Mouse (Mus musculus): ENCODE data around the gene Anxa3. TPM values are rescaled to one million over a fixed set of nuclear protein-coding genes. Genes with fewer than 3 reads are reported as not detected.

The Anxa3 gene
- polyA plus RNA-seq, 1 experiment: 198 TPM

DNA sequence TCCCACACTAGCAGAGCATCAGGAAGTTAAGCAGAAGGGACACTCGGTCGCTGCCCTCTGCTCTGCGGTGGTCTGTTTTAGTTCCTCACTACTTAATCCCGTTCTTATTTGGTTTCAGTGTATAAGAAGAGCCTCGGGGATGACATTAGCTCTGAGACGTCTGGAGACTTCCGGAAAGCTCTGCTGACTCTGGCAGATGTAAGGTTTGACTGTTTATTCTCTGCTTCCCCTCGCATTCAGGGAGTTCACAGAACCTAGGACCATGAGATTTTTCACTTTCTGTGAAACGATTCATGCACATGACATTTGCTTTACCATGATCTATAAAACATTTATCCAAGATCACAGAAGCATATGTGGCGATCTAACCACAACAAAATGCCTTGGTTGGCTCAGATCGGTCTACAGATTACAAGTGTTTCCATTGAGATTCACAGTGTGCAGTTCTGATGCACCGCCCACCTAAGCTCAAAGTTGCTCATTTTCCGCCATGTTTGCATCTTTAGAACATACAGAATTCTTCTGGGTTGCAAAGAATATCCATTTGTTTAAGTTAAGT, 31.7 kb downstream of the Anxa3 start:
- H3K4me3 ChIP-seq (ENCODE audit: insufficient read depth, low read length): no peak overlapping the region
- no peaks in the 10 kb centered on the region for H3K4me1 ChIP-seq (ENCODE audit: control insufficient read depth, insufficient read depth, low read length)
- H3K27ac ChIP-seq (ENCODE audit: insufficient read depth, low read length): no peak overlapping the region
- TF ChIP-seq CTCF (IDR thresholded peaks at IDR 0.05; ENCODE audit: borderline replicate concordance, insufficient read depth, low read length) (no peak), POLR2A (IDR thresholded peaks at IDR 0.05; ENCODE audit: low read depth, low read length) (no peak)

DNA sequence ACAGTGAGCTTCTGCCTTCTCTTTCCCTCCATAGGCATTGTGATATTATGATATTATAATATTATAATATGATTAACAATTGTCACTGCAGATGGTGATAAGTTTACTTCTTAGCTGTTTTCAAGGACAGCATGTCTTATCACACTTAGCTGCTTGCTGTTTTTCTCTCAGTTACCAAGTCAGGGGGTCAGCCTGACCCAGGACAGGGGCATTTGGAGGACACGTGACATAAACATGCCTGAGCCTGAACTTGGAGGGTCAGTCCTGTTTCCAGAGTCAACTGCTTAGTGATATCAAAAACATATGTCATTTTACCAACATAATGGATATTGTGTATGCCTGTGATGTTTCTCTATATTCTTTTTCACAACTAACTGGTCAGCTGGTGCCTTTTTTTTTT, 34.0 kb downstream of the Anxa3 start:
- no peaks in the 10 kb centered on the region for H3K4me1 ChIP-seq (ENCODE audit: control insufficient read depth, insufficient read depth, low read length)
- no peak overlapping the region for H3K27ac ChIP-seq (ENCODE audit: insufficient read depth, low read length)
- H3K4me3 ChIP-seq (ENCODE audit: insufficient read depth, low read length): no peak overlapping the region
- TF ChIP-seq CTCF (IDR thresholded peaks at IDR 0.05; ENCODE audit: borderline replicate concordance, insufficient read depth, low read length) (no peak), POLR2A (IDR thresholded peaks at IDR 0.05; ENCODE audit: low read depth, low read length) (no peak)

DNA sequence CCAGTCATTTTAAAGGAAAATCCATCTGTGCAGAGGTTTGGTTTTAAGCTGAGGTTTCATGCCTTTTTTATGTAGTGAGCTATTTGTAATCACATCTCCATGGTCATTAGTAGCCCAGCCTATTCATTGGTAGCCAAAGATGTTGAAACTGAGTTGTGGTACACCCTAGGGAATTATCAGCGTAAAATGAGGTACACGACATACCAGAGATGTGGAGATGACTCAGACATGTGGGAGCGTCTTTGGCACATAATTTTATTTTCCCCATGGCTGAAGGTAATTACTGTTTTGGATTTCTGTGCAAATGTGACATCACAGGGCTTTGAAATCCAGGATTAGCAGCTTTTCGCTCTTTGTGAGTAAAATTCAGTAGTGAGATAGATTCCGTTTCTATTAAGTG, 41.2 kb downstream of the Anxa3 start:
- no peak overlapping the region for H3K4me3 ChIP-seq (ENCODE audit: insufficient read depth, low read length)
- no peaks in the 10 kb centered on the region for H3K4me1 ChIP-seq (ENCODE audit: control insufficient read depth, insufficient read depth, low read length)
- TF ChIP-seq POLR2A (IDR thresholded peaks at IDR 0.05; ENCODE audit: low read depth, low read length) (no peak), CTCF (IDR thresholded peaks at IDR 0.05; ENCODE audit: borderline replicate concordance, insufficient read depth, low read length) (no peak)
- H3K27ac ChIP-seq (ENCODE audit: insufficient read depth, low read length): no peak overlapping the region

DNA sequence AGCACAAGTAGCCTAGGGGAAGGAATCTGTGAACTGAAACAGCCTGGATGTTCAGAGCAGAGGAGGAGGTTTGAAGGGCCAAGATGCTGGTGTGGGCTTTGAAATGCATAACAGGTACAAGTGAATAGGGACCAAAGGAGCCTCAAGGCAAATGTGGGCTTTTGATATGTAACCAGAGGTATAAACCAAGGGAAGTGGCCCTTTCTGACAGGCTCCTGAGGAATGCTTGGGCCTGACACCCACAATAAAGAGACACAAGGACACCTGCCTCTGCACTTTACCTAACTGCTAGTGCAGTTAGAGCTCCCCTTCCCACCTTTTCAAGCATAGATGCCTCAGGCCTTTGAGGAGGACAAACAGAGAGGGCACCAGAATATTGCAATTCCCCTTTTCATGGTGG, 54.8 kb downstream of the Anxa3 start:
- no peaks in the 10 kb centered on the region for H3K4me1 ChIP-seq (ENCODE audit: control insufficient read depth, insufficient read depth, low read length)
- TF ChIP-seq POLR2A (IDR thresholded peaks at IDR 0.05; ENCODE audit: low read depth, low read length): no peak
- TF ChIP-seq CTCF (IDR thresholded peaks at IDR 0.05; ENCODE audit: borderline replicate concordance, insufficient read depth, low read length): no peak
- no peak overlapping the region for H3K27ac ChIP-seq (ENCODE audit: insufficient read depth, low read length)
- no peak overlapping the region for H3K4me3 ChIP-seq (ENCODE audit: insufficient read depth, low read length)

DNA sequence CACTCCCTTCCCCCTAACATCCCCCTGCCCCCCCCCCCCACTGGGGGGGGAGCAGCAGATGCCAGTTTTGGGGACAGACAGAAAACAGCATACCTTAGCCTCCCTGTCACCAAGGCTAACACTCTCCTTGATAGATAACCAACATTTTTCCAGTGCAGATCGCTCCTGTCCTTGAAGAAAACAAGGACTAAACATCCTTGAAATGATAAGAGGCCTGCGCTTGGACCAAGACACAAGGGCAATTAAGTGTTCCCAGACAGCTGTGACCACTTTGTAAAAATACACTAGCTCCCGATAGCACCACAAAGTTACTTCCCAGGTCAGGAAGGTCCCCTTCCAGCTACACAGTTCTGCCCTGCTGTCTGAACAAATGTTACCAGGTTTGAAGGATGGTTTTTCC, 55.2 kb downstream of the Anxa3 start:
- no peaks in the 10 kb centered on the region for H3K4me1 ChIP-seq (ENCODE audit: control insufficient read depth, insufficient read depth, low read length)
- no peak overlapping the region for H3K27ac ChIP-seq (ENCODE audit: insufficient read depth, low read length)
- no peak for TF ChIP-seq POLR2A (IDR thresholded peaks at IDR 0.05; ENCODE audit: low read depth, low read length)
- TF ChIP-seq CTCF (IDR thresholded peaks at IDR 0.05; ENCODE audit: borderline replicate concordance, insufficient read depth, low read length): no peak
- H3K4me3 ChIP-seq (ENCODE audit: insufficient read depth, low read length): no peak overlapping the region

DNA sequence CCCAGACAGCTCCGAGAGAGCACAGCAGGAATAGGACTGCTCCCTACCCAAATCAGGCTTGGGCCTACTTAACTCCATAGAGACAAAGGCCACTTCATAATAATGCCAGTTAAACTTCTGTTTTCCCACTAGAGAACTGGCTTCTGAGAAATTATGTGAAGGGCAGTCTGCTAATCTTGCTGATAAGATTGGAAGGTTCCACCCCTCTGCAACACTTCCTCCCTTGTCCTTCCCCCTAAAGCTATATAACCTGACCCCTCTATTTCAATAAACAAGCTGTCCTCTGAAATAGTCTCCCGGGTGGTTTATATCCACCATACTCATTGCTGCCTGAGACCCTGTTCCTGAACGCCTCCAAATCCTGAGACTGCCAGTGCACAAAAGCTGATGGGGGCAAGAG, 56.1 kb downstream of the Anxa3 start:
- H3K27ac ChIP-seq (ENCODE audit: insufficient read depth, low read length): no peak overlapping the region
- H3K4me1 ChIP-seq (ENCODE audit: control insufficient read depth, insufficient read depth, low read length): no peaks in the 10 kb centered on the region
- H3K4me3 ChIP-seq (ENCODE audit: insufficient read depth, low read length): no peak overlapping the region
- TF ChIP-seq CTCF (IDR thresholded peaks at IDR 0.05; ENCODE audit: borderline replicate concordance, insufficient read depth, low read length) (no peak), POLR2A (IDR thresholded peaks at IDR 0.05; ENCODE audit: low read depth, low read length) (no peak)

DNA sequence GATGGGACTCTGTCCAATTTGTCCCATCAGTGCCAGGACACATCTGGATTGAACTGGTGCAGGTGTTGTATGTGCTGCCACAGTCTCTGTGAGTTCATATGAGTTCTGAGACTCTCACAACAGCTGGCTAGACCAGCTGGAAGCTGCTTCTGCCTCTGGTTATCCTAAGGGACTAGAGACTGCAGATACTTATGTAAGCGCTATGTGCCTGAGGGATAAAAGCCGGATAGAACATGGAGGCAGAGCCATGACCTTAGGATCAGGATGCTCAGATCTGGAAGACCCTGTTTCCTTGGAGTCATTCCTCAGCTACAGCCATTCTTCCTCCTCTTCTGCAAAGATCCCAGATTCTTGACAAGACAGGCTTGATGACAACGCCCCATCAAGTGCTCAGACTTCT, 60.3 kb downstream of the Anxa3 start:
- no peaks in the 10 kb centered on the region for H3K4me1 ChIP-seq (ENCODE audit: control insufficient read depth, insufficient read depth, low read length)
- TF ChIP-seq POLR2A (IDR thresholded peaks at IDR 0.05; ENCODE audit: low read depth, low read length) (no peak), CTCF (IDR thresholded peaks at IDR 0.05; ENCODE audit: borderline replicate concordance, insufficient read depth, low read length) (no peak)
- no peak overlapping the region for H3K4me3 ChIP-seq (ENCODE audit: insufficient read depth, low read length)
- no peak overlapping the region for H3K27ac ChIP-seq (ENCODE audit: insufficient read depth, low read length)

DNA sequence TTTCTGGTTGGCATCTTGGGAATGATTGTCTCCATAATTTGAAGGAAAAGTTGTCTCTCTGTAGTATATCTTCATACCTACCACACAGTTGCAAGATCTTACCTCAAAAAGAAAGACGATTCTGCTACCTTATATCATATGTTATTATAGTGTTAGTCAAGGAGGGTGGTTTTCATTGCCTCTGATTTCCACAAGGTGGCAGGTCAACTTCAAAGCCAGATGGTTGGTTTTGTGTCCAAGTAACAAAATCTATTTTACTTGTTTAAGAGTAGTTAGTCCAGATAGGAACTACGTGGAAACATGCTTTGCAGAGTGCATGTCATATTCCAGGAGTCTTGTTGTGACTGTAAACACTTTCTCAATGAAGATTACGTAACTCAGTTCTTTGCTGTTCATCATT, 61.2 kb downstream of the Anxa3 start:
- no peak overlapping the region for H3K27ac ChIP-seq (ENCODE audit: insufficient read depth, low read length)
- H3K4me3 ChIP-seq (ENCODE audit: insufficient read depth, low read length): no peak overlapping the region
- TF ChIP-seq CTCF (IDR thresholded peaks at IDR 0.05; ENCODE audit: borderline replicate concordance, insufficient read depth, low read length): no peak
- no peak for TF ChIP-seq POLR2A (IDR thresholded peaks at IDR 0.05; ENCODE audit: low read depth, low read length)
- no peaks in the 10 kb centered on the region for H3K4me1 ChIP-seq (ENCODE audit: control insufficient read depth, insufficient read depth, low read length)

DNA sequence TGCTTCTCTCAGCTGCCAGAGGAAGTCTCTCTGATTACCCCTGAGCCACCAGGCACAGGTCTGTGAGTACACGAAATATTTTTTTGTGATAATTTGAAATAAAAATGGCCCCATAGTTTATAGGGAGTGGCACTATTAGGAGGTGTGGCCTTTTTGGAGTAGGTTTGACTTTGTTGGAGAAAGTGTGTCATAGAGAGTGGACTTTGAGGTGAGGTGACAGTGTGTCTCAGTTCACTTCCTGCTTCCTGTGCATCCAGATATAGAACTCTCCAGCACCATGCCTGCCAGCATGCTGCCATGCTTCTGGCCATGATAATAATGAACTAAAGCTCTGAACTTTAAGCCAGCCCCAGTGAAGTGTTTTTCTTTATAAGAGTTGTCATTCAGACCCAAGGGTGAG, 66.8 kb downstream of the Anxa3 start:
- TF ChIP-seq CTCF (IDR thresholded peaks at IDR 0.05; ENCODE audit: borderline replicate concordance, insufficient read depth, low read length): no peak
- no peak for TF ChIP-seq POLR2A (IDR thresholded peaks at IDR 0.05; ENCODE audit: low read depth, low read length)
- Histone ChIP-seq H3K27ac (ENCODE audit: insufficient read depth, low read length) (no peak overlapping the region), H3K4me3 (ENCODE audit: insufficient read depth, low read length) (no peak overlapping the region), H3K4me1 (ENCODE audit: control insufficient read depth, insufficient read depth, low read length) (no peaks in the 10 kb centered on the region)

DNA sequence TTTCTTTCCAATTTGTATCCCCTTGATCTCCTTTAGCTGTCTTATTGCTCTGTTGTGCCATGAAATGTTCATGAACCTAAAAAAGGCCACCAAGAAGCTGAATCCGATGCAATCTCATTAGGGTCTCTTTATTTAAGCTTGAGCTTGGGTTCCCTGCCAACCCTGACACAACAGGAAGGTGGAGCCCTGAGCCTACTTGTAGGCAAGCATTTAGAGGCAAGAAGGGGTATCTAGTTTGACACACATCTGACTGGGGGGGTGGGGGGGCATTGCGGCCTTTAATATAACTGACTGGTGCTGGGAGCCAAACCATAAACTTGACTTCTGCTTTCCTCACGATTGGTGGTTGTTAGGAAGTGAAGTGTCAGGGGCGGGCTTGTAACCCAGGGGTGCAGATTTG, 74.0 kb downstream of the Anxa3 start:
- TF ChIP-seq POLR2A (IDR thresholded peaks at IDR 0.05; ENCODE audit: low read depth, low read length): no peak
- TF ChIP-seq CTCF (IDR thresholded peaks at IDR 0.05; ENCODE audit: borderline replicate concordance, insufficient read depth, low read length): no peak
- H3K27ac ChIP-seq (ENCODE audit: insufficient read depth, low read length): no peak overlapping the region
- H3K4me1 ChIP-seq (ENCODE audit: control insufficient read depth, insufficient read depth, low read length): no peaks in the 10 kb centered on the region
- no peak overlapping the region for H3K4me3 ChIP-seq (ENCODE audit: insufficient read depth, low read length)

DNA sequence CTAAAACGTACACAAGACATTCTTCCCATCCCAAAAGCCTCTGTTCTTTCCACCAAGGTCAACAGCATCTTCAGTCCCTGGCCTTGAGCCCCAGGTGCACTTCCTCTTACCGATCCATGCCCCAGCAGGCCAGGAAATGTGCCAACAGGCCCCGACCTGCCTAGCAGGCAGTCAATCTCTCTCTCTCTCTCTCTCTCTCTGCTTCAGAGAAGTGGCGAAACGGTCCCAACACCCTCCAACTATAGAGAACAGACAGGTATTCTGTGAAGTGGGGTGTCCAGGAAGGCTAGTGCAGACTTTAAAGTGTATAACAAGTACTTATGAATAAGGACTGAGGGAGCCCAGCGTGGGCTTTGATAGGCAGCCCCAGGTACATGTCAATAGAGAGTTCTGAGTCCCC, 75.8 kb downstream of the Anxa3 start:
- Histone ChIP-seq H3K4me3 (ENCODE audit: insufficient read depth, low read length) (no peak overlapping the region), H3K27ac (ENCODE audit: insufficient read depth, low read length) (no peak overlapping the region)
- TF ChIP-seq POLR2A (IDR thresholded peaks at IDR 0.05; ENCODE audit: low read depth, low read length) (no peak), CTCF (IDR thresholded peaks at IDR 0.05; ENCODE audit: borderline replicate concordance, insufficient read depth, low read length) (no peak)

More for the DNA sequence above, 75.8 kb downstream of the Anxa3 start:
- no peaks in the 10 kb centered on the region for H3K4me1 ChIP-seq (ENCODE audit: control insufficient read depth, insufficient read depth, low read length)
